Mouse (Mus musculus): ENCODE results near the gene Prss57. TPM values are rescaled to one million over a fixed set of nuclear protein-coding genes. Genes with fewer than 3 reads are reported as not detected.

Gene Prss57
- total and polyA plus RNA-seq, 3 experiments, result 0.50 to 0.70 TPM; not detected in 1

- Histone ChIP-seq H3K9ac (ENCODE audit: control insufficient read depth, low read depth, low read length, poor library complexity, severe bottlenecking) (no peak overlapping the region), H3K27me3 (ENCODE audit: control insufficient read depth in 1 of 2, insufficient read depth in 2 of 2, low read length in 2 of 2) (no peaks in the 10 kb centered on the region), H3K4me1 (ENCODE audit: control insufficient read depth in 1 of 2, insufficient read depth in 2 of 2, low read length in 2 of 2) (peaks cover 0 to 14% of the 10 kb centered on the region in 2 experiments; a peak in 2 of 4 replicates), H3K9me3 (replicated peaks; ENCODE audit: insufficient read depth, low read length) (no peaks in the 10 kb centered on the region), H3K79me2 (ENCODE audit: control insufficient read depth, insufficient read depth, low read length, poor library complexity) (no peaks in the 10 kb centered on the region), H3K36me3 (ENCODE audit: control insufficient read depth in 1 of 2, insufficient read depth in 2 of 2, low read length in 2 of 2) (no peaks in the 10 kb centered on the region), H3K4me3 (ENCODE audit: control insufficient read depth in 1 of 2, insufficient read depth in 1 of 2, low read depth in 2 of 2, low read length in 2 of 2) (peak overlapping the region; percentile 31 to 59), H3K27ac (ENCODE audit: control insufficient read depth, low read depth, low read length) (no peak overlapping the region)
- peak; percentile 45 for DNase-seq (ENCODE audit: low read depth, low spot score)
- TF ChIP-seq JUND (IDR thresholded peaks at IDR 0.05; ENCODE audit: low read depth, low read length) (no peak), MYC (IDR thresholded peaks at IDR 0.05; ENCODE audit: low read depth, low read length) (no peak), RAD21 (IDR thresholded peaks at IDR 0.05; ENCODE audit: low read depth, low read length) (no peak), RCOR1 (IDR thresholded peaks at IDR 0.05; ENCODE audit: low read depth, low read length) (no peak), MYB (IDR thresholded peaks at IDR 0.05; ENCODE audit: low read depth, low read length) (no peak), NELFE (IDR thresholded peaks at IDR 0.05; ENCODE audit: low read depth, low read length) (no peak), ETS1 (IDR thresholded peaks at IDR 0.05; ENCODE audit: low read depth, low read length) (peak; percentile 57), MXI1 (IDR thresholded peaks at IDR 0.05; ENCODE audit: low read depth, low read length) (0 out of 2 replicates have a peak, but pooled peaks have one; percentile 35)
Measured at GRCm38 (mm10) chr10:79824413-79824812, 33.7 kb upstream of the Prss57 start.

GRCm38 (mm10) chr10:79823011-79823410 lies 32.2 kb upstream of the Prss57 start:
- H3K27ac ChIP-seq (ENCODE audit: control insufficient read depth, low read depth, low read length), result no peak overlapping the region

DNA sequence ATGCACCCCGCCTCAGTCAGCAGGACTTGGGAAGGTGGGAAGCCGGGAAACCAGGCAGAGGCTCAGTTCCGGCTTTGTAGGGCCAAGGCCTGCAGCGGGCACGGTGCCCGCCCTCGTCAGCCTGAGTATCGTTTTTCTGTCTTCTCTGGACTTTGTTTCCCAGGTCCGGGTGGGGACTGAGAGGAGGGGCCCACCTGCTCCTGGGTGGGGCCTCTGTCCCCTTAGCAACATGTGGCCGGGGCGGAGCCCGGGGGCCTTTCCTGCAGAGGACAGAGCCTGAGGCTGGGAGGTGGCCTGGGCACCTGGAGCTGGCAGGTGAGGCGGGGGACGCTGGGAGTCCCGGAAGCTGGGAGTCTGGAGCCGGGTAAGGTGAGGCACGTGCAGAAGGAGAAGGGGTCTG lies 31.6 kb upstream of the Prss57 start:
- Histone ChIP-seq H3K79me2 (ENCODE audit: control insufficient read depth, insufficient read depth, low read length, poor library complexity) (no peaks in the 10 kb centered on the region), H3K9me3 (replicated peaks; ENCODE audit: insufficient read depth, low read length) (no peaks in the 10 kb centered on the region), H3K9ac (ENCODE audit: control insufficient read depth, low read depth, low read length, poor library complexity, severe bottlenecking) (no peak overlapping the region), H3K36me3 (ENCODE audit: control insufficient read depth in 1 of 2, insufficient read depth in 2 of 2, low read length in 2 of 2) (no peaks in the 10 kb centered on the region), H3K27ac (ENCODE audit: control insufficient read depth, low read depth, low read length) (no peak overlapping the region), H3K4me3 (ENCODE audit: control insufficient read depth in 1 of 2, insufficient read depth in 1 of 2, low read depth in 2 of 2, low read length in 2 of 2) (no peak overlapping the region), H3K27me3 (ENCODE audit: control insufficient read depth in 1 of 2, insufficient read depth in 2 of 2, low read length in 2 of 2) (no peaks in the 10 kb centered on the region), H3K4me1 (ENCODE audit: control insufficient read depth in 1 of 2, insufficient read depth in 2 of 2, low read length in 2 of 2) (peaks cover 0 to 14% of the 10 kb centered on the region in 2 experiments; a peak in 2 of 4 replicates)
- DNase-seq (ENCODE audit: low read depth, low spot score), result no peak
- no peak for TF ChIP-seq KAT2A (conservative IDR thresholded peaks at IDR 0.05; ENCODE audit: low read depth, low read length)
- no peak for TF ChIP-seq TCF12 (IDR thresholded peaks at IDR 0.05; ENCODE audit: low read depth, low read length)
- TF ChIP-seq MYB (IDR thresholded peaks at IDR 0.05; ENCODE audit: low read depth, low read length), result no peak
- TF ChIP-seq NRF1 (IDR thresholded peaks at IDR 0.05; ENCODE audit: insufficient read depth, low read depth, low read length, poor library complexity, severe bottlenecking), result no peak
- no peak for TF ChIP-seq MYC (IDR thresholded peaks at IDR 0.05; ENCODE audit: low read depth, low read length)
- no peak for TF ChIP-seq HCFC1 (IDR thresholded peaks at IDR 0.05; ENCODE audit: low read depth, low read length)
- no peak for TF ChIP-seq POLR2A (IDR thresholded peaks at IDR 0.05; ENCODE audit: control insufficient read depth in 1 of 2, insufficient read depth in 1 of 2, low read depth in 1 of 2, low read length in 2 of 2, poor library complexity in 1 of 2)
- TF ChIP-seq USF2 (IDR thresholded peaks at IDR 0.05; ENCODE audit: borderline replicate concordance in 1 of 2, insufficient read depth in 1 of 2, low read depth in 1 of 2, low read length in 2 of 2), result no peak
- TF ChIP-seq UBTF (IDR thresholded peaks at IDR 0.05; ENCODE audit: borderline replicate concordance, insufficient read depth, low read depth, low read length), result no peak
- TF ChIP-seq ZKSCAN1 (IDR thresholded peaks at IDR 0.05; ENCODE audit: low read depth, low read length), result no peak
- TF ChIP-seq GABPA (IDR thresholded peaks at IDR 0.05; ENCODE audit: low read depth, low read length), result no peak
- no peak for TF ChIP-seq CTCF (IDR thresholded peaks at IDR 0.05 in 2 of 3, conservative IDR thresholded peaks at IDR 0.05 in 1 of 3; ENCODE audit: control insufficient read depth in 1 of 3, insufficient read depth in 1 of 3, low read depth in 2 of 3, low read length in 3 of 3, poor library complexity in 1 of 3, severe bottlenecking in 1 of 3)
- TF ChIP-seq ELF1 (IDR thresholded peaks at IDR 0.05; ENCODE audit: low read depth, low read length), result no peak
- no peak for TF ChIP-seq MXI1 (IDR thresholded peaks at IDR 0.05; ENCODE audit: low read depth, low read length)
- no peak for TF ChIP-seq NELFE (IDR thresholded peaks at IDR 0.05; ENCODE audit: low read depth, low read length)
- TF ChIP-seq CHD1 (IDR thresholded peaks at IDR 0.05; ENCODE audit: low read depth, low read length), result no peak
- TF ChIP-seq MEF2A (IDR thresholded peaks at IDR 0.05; ENCODE audit: extremely low read depth, insufficient replicate concordance, low read depth, low read length, poor library complexity, severe bottlenecking), result no peak
- TF ChIP-seq ZNF384 (IDR thresholded peaks at IDR 0.05; ENCODE audit: low read depth, low read length), result no peak
- no peak for TF ChIP-seq MAFK (IDR thresholded peaks at IDR 0.05; ENCODE audit: borderline replicate concordance, low read depth, low read length)

More at GRCm38 (mm10) chr10:79823011-79823410, 32.2 kb upstream of the Prss57 start:
- no peak overlapping the region for H3K4me3 ChIP-seq (ENCODE audit: control insufficient read depth in 1 of 2, insufficient read depth in 1 of 2, low read depth in 2 of 2, low read length in 2 of 2)
- no peaks in the 10 kb centered on the region for H3K27me3 ChIP-seq (ENCODE audit: control insufficient read depth in 1 of 2, insufficient read depth in 2 of 2, low read length in 2 of 2)
- H3K79me2 ChIP-seq (ENCODE audit: control insufficient read depth, insufficient read depth, low read length, poor library complexity), result no peaks in the 10 kb centered on the region
- TF ChIP-seq HCFC1 (IDR thresholded peaks at IDR 0.05; ENCODE audit: low read depth, low read length), result no peak
- peaks cover 0 to 14% of the 10 kb centered on the region in 2 experiments; a peak in 2 of 4 replicates for H3K4me1 ChIP-seq (ENCODE audit: control insufficient read depth in 1 of 2, insufficient read depth in 2 of 2, low read length in 2 of 2)
- no peaks in the 10 kb centered on the region for H3K36me3 ChIP-seq (ENCODE audit: control insufficient read depth in 1 of 2, insufficient read depth in 2 of 2, low read length in 2 of 2)
- H3K9ac ChIP-seq (ENCODE audit: control insufficient read depth, low read depth, low read length, poor library complexity, severe bottlenecking), result no peak overlapping the region
- no peaks in the 10 kb centered on the region for H3K9me3 ChIP-seq (replicated peaks; ENCODE audit: insufficient read depth, low read length)
- no peak for DNase-seq (ENCODE audit: low read depth, low spot score)

Measured in MEL (cell line).